Mouse (Mus musculus): ENCODE measurements around the gene Nrros.
"Not testable (repeated sequence)": the region's sequence is repeated elsewhere in the genome, so short reads cannot be mapped to it uniquely, and the experiment has no call there.

Gene Nrros

DNA sequence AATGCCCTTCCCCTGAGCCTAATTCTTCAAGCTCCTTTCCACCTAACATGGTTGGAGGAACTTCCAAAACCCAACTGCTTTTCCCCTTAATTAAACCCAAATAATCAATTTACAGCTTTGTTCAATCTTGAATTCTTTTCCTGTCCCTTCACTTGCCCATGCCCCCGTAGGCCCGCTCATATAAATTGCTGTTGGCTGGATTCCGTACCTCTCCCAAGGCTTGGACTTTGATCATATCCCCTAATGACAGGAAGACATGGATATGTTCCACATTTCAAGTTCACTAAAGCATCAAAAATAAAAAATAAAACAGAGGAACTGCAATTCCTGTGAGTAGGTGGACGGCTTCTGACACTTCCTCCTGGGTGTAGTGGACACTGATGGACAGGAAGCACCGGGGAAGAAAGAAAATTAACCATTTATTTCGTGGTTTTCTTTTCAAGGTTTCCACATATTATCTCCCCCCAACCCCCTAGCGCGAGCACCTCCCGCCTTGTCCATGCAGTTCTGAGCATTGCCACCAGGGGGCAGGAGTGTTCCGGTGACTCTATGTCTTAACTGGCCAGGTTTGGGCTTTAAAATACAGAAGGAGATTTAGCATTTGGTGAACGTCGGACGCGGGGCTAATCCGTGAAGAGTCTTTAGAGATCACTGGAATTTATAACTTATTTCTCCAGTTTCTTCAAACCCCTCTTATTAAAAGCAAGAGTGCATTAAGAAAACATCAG is 50.3 kb downstream of the Nrros start:
- DNase-seq (ENCODE audit: low spot score), result peak; percentile 54

DNA sequence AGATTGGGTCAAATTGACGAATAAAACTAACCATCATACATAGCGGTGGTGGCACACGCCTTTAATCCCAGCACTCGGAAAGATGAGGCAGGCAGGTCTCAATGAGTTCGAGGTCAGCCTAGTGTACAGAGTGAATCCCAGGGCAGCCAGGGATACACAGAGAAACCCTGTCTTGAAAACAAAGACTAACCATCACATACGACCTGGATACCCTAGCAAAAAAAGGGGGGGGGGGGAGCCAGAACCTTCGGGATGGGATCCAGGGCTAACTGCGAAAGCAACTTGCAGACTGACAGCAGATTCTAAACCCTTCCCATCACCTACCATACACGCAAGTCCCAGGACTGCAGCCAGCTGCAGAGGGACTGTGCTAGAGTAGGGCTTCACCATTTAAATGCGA is 51.0 kb downstream of the Nrros start:
- DNase-seq (ENCODE audit: low spot score), result no peak

DNA sequence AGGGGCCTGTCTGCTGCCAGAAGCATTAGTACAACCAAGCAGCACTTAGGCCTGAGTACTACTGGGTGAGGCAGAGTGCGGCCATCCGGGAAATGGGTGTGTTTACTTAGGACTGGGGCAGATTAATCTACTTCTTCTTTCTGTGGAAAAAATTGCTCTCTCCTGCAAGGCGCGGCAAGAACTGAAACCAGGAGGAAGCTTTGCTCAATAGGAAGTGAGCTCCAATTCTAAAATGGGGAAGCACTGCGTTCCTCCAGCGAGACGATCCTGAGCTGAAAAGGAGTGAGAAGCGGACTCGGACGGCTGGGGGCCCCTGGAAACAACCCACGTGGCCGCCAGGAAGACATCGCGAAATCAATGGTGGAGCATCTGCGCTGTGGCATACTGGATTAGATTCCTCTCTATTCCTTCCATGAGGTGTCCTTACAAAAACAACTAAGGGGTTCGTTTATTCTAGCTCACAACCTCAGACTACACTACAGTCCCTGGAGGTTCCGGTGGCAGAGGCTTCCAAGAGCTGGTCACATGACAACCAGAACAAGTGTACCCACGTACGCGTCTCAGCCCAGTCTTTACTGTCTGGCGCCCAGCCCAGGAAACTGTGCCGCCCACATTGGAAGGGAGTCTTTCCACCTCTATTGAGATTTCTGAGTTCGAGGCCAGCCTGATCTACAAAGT is 51.7 kb downstream of the Nrros start:
- no peak for DNase-seq (ENCODE audit: low spot score)

DNA sequence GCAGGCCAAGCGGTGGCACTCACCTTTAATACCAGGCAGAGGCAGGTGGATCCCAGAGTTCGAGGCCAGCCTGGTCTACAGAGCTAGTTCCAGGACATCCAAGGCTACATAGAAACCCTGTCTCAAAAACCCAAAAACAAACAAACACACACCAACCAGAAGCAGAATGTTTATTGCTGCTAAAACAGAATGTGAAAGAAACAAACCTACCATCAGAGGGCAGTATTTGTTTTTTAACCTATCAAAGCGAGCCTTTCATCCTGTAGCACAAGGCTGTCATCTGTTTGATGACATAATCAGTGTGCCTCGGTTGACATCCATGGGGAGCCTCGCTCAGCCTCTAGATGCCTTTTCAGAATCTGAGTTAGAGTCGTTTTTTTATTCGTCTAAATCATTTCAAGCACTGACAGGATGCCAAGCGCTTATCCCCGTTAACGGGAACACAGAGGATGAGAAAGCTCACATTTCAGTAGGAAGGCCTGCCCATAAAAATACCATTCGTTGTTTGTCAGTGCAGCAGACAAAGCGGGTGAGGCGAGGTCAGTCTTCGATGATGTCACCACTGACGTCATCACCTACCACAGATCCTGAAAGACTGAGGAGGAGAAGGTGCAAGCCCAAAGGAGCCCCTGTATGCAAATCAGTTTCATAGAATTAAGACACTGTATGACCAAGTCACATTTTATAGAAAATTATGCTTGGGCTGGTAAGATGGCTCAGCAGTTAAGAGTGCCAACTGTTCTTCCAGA is 54.3 kb downstream of the Nrros start:
- DNase-seq (ENCODE audit: low spot score), result no peak

DNA sequence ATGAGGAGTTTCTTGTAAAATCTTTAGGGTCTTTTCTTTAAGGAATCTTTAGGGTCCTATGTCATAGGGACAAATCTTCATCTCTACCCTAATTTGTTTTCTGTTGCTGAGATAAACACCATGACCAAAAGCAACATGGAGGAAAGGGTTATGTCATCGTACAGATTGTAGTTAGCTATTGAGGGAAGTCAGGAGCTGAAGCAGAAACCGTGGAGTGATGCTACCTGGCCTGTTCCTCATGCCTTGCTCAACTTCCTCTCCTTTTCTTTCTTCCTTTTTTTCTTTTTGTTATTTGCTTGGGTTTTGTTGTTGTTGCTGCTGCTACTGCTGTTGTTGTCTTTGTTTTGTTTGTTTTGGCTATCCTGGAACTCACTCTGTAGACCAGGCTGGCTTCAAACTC is 56.8 kb downstream of the Nrros start:
- DNase-seq (ENCODE audit: low spot score), result no peak

DNA sequence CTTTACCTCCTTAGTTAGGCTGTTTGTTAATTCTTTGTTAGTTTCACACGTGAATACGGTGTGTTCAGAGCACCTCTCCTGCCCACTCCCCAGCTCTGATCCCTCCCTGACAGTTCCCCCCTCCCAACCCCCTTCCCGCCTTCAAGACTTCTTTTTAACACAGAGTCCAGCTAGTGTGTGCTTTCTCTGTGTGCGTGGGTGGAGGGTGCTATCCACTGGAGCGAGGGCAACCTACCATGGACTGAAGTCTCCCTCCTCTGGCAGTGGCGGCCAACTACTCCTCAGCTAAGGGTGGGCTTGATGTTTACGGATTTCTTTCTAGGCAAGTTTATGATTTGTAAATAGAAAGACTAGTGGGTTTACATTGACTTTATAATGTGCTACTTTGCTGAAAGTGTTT is 57.2 kb downstream of the Nrros start:
- DNase-seq (ENCODE audit: low spot score), result no peak

DNA sequence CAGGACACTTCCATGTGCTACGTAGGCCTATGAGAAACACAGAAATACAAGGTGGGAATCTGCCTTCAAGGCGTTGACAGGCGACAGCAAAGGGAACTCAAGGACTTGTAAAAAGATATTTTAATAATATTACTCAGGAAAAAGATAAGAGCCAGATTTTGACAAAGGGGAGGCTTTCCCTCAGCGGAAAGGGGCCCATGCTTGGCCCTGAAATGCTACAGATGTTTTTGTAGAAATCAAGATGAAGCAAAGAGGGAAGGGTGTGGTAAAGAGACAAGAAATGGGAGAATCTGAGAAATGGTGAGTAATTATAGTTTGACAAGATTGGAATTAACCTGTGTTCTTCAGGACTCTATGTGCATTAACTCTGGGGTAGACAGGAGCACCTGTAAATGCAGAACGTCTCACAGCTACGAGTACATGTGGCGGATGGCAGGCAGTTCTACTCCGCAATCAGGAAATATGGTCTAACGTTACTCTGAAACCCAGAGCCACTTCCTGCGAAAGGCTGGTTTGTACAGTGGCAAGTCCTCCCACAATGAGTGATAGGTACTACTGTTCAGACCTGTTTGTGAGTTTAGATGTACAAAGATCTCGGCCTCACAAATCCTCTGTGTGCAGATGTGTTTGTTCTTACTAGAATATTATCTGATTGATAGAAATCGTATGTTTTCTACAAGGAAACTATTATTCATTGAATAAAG is 57.9 kb downstream of the Nrros start:
- no peak for DNase-seq (ENCODE audit: low spot score)

DNA sequence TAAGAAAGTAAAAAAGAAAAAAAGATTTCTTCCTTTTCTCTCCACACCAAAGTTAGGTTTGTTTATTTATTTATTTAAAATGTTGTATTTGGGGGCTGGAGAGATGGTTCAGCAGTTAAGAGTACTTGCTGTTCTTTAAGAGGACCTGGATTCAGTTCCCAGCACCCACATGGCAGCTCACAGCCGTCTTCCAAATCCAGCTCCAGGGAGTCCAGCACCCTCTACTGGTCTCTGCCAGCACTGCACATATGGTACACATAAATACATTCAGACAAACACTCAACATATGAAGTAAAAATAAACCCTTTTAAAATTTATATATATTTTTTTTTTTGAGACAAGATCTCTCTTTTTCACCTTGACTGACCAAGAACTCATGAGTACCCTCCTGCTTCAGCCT is 59.7 kb downstream of the Nrros start:
- DNase-seq (ENCODE audit: low spot score), result no peak

DNA sequence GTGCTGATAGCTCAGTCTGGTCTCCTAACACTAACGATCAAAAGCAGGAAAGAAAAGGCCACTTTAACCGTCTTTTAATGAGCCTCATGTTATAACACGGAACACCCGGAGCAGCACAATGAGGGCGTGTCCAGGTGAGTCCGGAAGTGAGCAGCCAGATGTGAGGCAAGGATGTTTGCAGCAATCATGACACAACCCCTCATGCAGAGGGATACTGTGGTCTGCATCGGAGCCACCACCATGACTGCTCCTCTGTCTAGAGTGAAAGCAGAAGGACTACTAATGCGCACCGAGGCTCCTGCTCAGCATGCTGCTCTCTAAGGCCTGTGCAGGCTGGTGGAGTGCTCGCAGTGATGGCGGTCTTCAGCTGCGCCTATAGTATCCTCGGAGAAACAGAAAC is 63.1 kb downstream of the Nrros start:
- DNase-seq (ENCODE audit: low spot score), result no peak

DNA sequence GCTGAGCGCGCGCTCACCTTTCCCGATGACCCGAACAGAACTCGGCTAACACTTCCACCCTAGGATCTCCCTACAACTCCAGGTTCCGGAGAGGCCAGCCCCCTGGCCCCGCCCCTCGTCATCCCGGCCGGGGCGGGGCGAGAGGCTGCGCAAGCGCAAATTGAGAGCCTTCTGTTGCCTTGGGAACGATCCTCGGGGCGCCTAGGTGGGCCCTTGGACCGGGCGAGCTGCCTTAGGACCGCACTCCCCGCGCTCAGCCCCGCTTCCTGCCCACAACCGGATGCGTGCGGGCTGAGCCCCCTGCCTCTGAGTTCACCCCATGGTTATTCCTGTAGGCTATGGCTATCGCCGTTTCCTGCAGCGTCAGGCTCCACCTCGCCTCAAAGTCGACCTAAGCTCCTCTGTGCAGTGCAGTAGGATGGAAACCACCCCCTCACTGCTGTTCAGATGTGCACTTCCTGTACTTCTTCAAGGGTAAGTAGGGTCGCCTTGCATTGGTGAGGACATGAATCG is 65.7 kb downstream of the Nrros start, which contains the start of the genes Pigx and Cep19:
Gene Pigx (minus strand): TSS at position 103 of the 513 bp plus-strand sequence.
Gene Cep19 (plus strand): TSS at position 163 of the 513 bp plus-strand sequence.
- peak; percentile 85 for DNase-seq (ENCODE audit: low spot score)

DNA sequence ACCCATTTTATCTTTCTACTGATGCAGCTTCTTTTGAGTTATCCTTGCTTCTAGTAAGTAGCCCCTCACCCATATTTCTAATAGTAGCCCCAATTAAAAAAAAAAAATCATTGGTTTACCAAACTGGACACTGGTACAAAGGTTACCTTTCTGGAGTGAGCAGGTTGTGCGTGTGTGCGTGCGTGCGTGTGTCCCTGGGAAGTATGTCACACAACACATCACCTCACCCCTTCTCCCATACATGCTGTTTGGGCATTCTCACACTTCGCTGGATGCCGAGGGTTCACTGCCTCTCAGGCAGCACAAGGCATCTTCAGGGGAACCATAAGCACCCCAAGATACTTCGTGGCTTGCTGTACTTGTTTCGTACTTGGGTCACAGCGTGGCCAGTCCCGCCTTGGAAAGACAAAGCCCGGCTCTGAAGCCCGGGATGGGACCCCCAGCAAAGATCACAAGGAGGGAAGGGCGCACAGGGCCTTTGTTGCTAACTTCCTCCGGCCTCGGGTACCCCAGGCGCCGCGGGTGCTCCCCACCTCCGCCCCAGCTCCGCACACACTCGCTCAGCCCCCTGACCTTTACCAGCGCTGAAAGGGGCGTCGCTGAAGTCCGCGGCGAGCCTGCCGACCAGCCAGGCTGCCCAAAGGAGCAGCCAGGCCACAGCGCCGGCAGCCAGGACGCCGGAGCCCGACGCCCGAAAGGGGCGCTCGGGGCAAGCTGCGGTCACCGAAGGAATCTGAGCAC is 66.3 kb downstream of the Nrros start:
- no peak for DNase-seq (ENCODE audit: low spot score)

DNA sequence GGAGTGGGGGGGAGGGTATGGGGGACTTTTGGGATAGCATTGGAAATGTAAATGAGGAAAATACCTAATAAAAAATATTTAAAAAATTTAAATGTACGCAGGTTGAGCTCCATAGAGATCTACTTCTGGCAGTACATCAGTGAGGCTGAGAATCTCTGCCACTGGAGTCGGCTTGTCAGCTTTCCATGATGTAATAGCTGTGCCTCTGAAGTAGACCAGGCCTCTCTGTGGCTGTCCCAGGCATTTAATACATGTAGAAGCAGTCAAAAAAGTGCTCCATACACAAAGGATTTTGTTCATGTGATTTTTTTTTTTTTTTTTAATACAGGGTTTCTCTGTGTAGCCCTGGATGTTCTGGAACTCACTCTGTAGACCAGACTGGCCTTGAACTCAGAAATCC is 67.6 kb downstream of the Nrros start:
- DNase-seq (ENCODE audit: low spot score), result not testable (repeated sequence)
